Comparison of ENCODE assay signal across 27 mouse cellular contexts in the genomic region with DNA sequence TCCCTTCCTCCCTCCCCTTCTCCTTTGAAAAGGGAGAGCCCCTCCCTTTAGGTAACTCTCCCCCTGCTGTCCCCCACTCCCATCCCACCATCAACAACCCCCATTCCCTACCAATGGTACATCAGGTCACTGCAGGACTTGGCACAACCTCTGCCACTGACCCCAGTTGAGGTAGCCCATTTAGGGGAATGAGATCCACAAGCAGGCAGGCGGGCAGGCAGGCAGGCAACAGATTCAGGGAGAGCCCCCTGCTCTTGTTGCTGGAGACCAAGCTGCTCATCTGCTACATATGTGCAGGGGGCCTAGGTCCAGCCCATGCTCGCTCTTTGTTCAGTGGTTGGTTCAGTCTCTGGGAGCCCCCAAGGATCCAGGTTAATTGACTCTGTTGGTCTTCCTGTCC. TPM values are rescaled to one million over a fixed set of nuclear protein-coding genes. Genes with fewer than 3 reads are reported as not detected.
"Had no signal": no experiment of that assay in that cellular context is flagged by ENCODE, and none has a peak within 500 bp of the region (broad histone marks: within the 10 kb centered on the region; RNA-seq: fewer than 3 reads in every experiment).

No protein-coding gene starts in this region.

- DNase-seq: heart, postnatal 10 days; heart, postnatal 14 days; heart, postnatal 4 days; kidney, adult 11 months; kidney, adult 18-20 months; kidney, adult 2 months; kidney, adult 8-10 months; kidney, adult 9 months; kidney, postnatal 10 days; kidney, postnatal 14 days; kidney, postnatal 25 days; kidney, postnatal 36 days; kidney, postnatal 4 days; layer of hippocampus, adult 9-11 months; layer of hippocampus, postnatal 36 days had no signal

RNA-seq across cellular contexts. Expression of gene Olfr49, which starts 8.3 kb away (rescaled TPM):
- total RNA-seq: heart, postnatal 10 days; heart, postnatal 14 days; heart, postnatal 25 days; heart, postnatal 4 days; hematopoietic stem cell, adult 5-6 weeks; hindbrain, postnatal 0 days; layer of hippocampus, adult 18-20 months; layer of hippocampus, adult 2 months; layer of hippocampus, adult 8-10 months; layer of hippocampus, postnatal 10 days; layer of hippocampus, postnatal 14 days; layer of hippocampus, postnatal 25 days; layer of hippocampus, postnatal 36 days; left cerebral cortex, adult 18-20 months; left cerebral cortex, adult 2 months; left cerebral cortex, adult 8-10 months had no signal
